Mouse (Mus musculus): ENCODE data around the gene Slc51b. TPM values are rescaled to one million over a fixed set of nuclear protein-coding genes. Genes with fewer than 3 reads are reported as not detected.

Slc51b gene
- polyA plus RNA-seq, 1 experiment, result 13.6 TPM

DNA sequence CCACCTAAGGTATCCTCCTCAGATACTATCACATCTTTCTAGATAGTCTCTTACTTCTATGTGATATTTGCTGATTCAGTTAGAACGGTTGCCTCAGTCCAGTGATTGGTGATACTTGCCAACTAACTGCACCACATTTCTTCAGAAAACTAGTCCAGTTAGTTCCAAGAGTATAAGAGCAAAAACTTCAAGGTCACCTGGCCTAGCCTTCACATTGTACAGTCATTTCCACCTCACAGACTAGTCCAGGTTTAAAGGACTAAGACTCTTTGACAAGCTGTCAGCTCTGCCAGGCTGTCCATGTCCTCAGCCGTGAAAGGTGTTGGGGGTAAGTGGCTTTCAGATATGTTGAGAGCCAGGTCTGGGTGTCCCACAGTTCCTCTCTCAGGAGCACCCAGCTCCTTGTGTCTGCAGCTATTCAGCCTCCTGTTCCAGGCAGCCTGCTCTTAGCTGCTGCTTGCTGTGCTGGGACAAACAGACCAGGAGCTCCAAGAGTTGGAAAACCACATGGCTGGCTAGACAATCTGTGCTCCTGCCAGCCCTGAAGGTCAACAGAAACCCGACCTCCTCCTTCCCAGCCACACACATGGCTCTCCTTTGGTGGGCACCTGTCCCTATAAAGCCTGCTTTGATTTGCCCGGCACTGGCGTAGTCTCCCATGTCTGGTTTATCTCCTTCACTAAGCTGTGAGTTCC is 48.1 kb downstream of the Slc51b start:
- Histone ChIP-seq H3K36me3 (ENCODE audit: control insufficient read depth, insufficient read depth, low read length) (no peaks in the 10 kb centered on the region), H3K27me3 (ENCODE audit: control insufficient read depth, insufficient read depth, low read length) (no peaks in the 10 kb centered on the region), H3K27ac (ENCODE audit: insufficient read depth, low read depth, low read length) (no peak overlapping the region), H3K4me3 (ENCODE audit: low read depth, low read length) (no peak overlapping the region), H3K4me1 (ENCODE audit: control insufficient read depth, insufficient read depth, insufficient read length, low read length) (no peaks in the 10 kb centered on the region)
- WGBS, result 88% methylated on average over 5 of the region's 5 CpGs
- TF ChIP-seq CTCF (IDR thresholded peaks at IDR 0.05; ENCODE audit: extremely low read depth, insufficient read length, insufficient replicate concordance, low read depth, low read length) (no peak), POLR2A (IDR thresholded peaks at IDR 0.05; ENCODE audit: low read depth, low read length) (no peak)

DNA sequence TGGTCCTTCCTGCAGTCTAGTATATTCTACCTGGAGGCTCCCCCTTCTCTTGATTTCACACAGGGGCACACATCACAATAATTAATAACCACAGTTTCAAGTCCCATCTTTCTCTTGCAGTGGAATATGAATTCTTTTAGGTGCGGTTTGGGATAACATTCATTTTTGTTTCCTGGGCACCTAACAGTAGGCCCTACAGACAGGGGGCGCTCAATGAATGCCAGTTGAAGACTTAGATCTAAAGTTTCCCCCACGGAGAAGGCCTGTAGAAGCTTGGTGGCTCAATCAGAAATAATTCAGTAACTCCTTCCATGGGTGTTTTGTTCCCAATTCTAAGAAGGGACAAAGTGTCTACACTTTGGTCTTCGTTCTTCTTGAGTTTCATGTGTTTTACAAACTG is 50.3 kb downstream of the Slc51b start:
- no peak overlapping the region for H3K4me3 ChIP-seq (ENCODE audit: low read depth, low read length)
- 61% methylated on average over 4 of the region's 4 CpGs for WGBS
- peaks cover 2% of the 10 kb centered on the region; the same call in 1 of the 2 replicates for H3K36me3 ChIP-seq (ENCODE audit: control insufficient read depth, insufficient read depth, low read length)
- H3K27me3 ChIP-seq (ENCODE audit: control insufficient read depth, insufficient read depth, low read length), result no peaks in the 10 kb centered on the region
- no peak overlapping the region for H3K27ac ChIP-seq (ENCODE audit: insufficient read depth, low read depth, low read length)
- TF ChIP-seq CTCF (IDR thresholded peaks at IDR 0.05; ENCODE audit: extremely low read depth, insufficient read length, insufficient replicate concordance, low read depth, low read length) (no peak), POLR2A (IDR thresholded peaks at IDR 0.05; ENCODE audit: low read depth, low read length) (no peak)
- no peaks in the 10 kb centered on the region for H3K4me1 ChIP-seq (ENCODE audit: control insufficient read depth, insufficient read depth, insufficient read length, low read length)

DNA sequence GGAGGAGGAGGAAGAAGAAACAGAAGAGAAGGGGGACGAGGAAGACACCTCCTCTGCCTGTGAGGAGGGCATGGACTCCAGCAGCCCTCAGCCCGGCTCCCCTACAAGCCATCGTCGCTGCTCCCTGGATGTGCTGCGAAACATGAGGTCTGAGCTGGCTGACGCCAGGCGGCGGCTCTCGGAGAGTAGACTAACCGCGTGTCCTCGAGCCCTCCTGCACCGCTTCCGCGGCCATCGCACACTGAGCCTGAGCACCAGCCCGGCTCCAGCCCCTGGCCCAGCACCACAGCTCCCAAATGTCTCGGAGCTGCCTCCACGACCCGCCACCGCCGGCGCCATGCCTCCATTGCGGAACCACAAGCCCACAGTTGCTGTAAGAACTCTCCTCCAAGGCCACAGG is 51.0 kb downstream of the Slc51b start:
- 91% methylated on average over 24 of the region's 24 CpGs for WGBS
- Histone ChIP-seq H3K4me1 (ENCODE audit: control insufficient read depth, insufficient read depth, insufficient read length, low read length) (no peaks in the 10 kb centered on the region), H3K27me3 (ENCODE audit: control insufficient read depth, insufficient read depth, low read length) (no peaks in the 10 kb centered on the region), H3K36me3 (ENCODE audit: control insufficient read depth, insufficient read depth, low read length) (peaks cover 2% of the 10 kb centered on the region; the same call in 1 of the 2 replicates), H3K4me3 (ENCODE audit: low read depth, low read length) (no peak overlapping the region), H3K27ac (ENCODE audit: insufficient read depth, low read depth, low read length) (no peak overlapping the region)
- TF ChIP-seq POLR2A (IDR thresholded peaks at IDR 0.05; ENCODE audit: low read depth, low read length) (no peak), CTCF (IDR thresholded peaks at IDR 0.05; ENCODE audit: extremely low read depth, insufficient read length, insufficient replicate concordance, low read depth, low read length) (no peak)

DNA sequence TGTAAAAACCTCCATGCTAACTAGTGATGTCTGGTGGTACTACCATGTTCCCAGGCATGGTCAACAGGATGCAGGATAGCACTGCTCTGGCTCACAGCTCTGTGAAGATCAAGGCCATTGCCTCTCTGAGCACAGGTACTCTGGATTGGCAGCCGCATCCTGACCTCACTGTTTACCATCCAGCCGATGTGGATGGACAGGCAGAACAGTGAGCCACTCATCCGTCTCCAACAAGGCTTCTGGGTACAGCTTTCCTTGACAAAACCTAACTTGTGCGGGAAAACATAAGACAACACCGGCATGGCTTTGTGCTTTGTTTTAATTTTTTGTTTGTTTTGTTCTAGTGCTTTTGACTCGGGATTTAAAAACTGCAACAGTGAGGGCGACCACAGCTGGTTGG is 57.0 kb downstream of the Slc51b start:
- TF ChIP-seq CTCF (IDR thresholded peaks at IDR 0.05; ENCODE audit: extremely low read depth, insufficient read length, insufficient replicate concordance, low read depth, low read length) (no peak), POLR2A (IDR thresholded peaks at IDR 0.05; ENCODE audit: low read depth, low read length) (no peak)
- Histone ChIP-seq H3K36me3 (ENCODE audit: control insufficient read depth, insufficient read depth, low read length) (peaks cover 2% of the 10 kb centered on the region; the same call in 1 of the 2 replicates), H3K27me3 (ENCODE audit: control insufficient read depth, insufficient read depth, low read length) (no peaks in the 10 kb centered on the region), H3K4me3 (ENCODE audit: low read depth, low read length) (no peak overlapping the region), H3K27ac (ENCODE audit: insufficient read depth, low read depth, low read length) (no peak overlapping the region), H3K4me1 (ENCODE audit: control insufficient read depth, insufficient read depth, insufficient read length, low read length) (no peaks in the 10 kb centered on the region)
- WGBS, result 87% methylated on average over 7 of the region's 7 CpGs

DNA sequence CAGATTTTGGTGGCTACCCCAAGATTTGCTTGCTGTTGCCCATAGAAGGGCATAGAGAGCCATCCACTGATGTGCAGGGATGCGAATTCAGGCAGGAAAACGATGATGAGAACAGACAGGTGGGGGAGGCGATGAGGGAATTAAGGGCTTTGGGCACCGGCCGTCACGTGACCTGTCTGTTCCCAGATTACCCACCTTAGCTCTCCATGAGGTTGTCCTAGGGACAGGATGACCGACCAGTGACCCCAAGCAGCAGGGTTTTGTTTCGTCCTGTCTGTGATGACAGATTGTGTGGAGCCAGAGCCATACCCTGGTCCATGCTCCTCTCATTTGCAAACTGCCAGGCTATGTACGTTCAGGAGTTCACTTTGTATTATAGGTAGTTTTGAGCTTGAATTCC is 59.1 kb downstream of the Slc51b start:
- H3K27me3 ChIP-seq (ENCODE audit: control insufficient read depth, insufficient read depth, low read length), result no peaks in the 10 kb centered on the region
- 83% methylated on average over 9 of the region's 9 CpGs for WGBS
- TF ChIP-seq CTCF (IDR thresholded peaks at IDR 0.05; ENCODE audit: extremely low read depth, insufficient read length, insufficient replicate concordance, low read depth, low read length) (no peak), POLR2A (IDR thresholded peaks at IDR 0.05; ENCODE audit: low read depth, low read length) (no peak)
- peaks cover 14% of the 10 kb centered on the region for H3K36me3 ChIP-seq (ENCODE audit: control insufficient read depth, insufficient read depth, low read length)
- no peak overlapping the region for H3K4me3 ChIP-seq (ENCODE audit: low read depth, low read length)
- H3K27ac ChIP-seq (ENCODE audit: insufficient read depth, low read depth, low read length), result no peak overlapping the region
- no peaks in the 10 kb centered on the region for H3K4me1 ChIP-seq (ENCODE audit: control insufficient read depth, insufficient read depth, insufficient read length, low read length)

Other genes starting within 250 kb of the Slc51b start
- gene Parp16, start 227.6 kb downstream of the Slc51b start, polyA plus RNA-seq (2012; rRNA removed), result 10.0 and 16.3 TPM in 2 replicates
- gene Cilp, start 157.8 kb downstream of the Slc51b start, polyA plus RNA-seq (2012; rRNA removed), result 1.4 and 1.7 TPM in 2 replicates
- gene Clpx, start 128.7 kb downstream of the Slc51b start, polyA plus RNA-seq (2012; rRNA removed), result 5.8 and 7.5 TPM in 2 replicates
- gene Pdcd7, start 76.9 kb downstream of the Slc51b start, polyA plus RNA-seq (2012; rRNA removed), result 9.2 and 12.9 TPM in 2 replicates
- gene Ubap1l, start 61.9 kb downstream of the Slc51b start, polyA plus RNA-seq (2012; rRNA removed), result 0.43 and 0.51 TPM in 2 replicates
- gene Kbtbd13, start 31.3 kb downstream of the Slc51b start, polyA plus RNA-seq (2012; rRNA removed), result 0.20 and 0.57 TPM in 2 replicates
- 1.4 and 2.3 TPM in 2 replicates for gene Rasl12, start 24.4 kb downstream of the Slc51b start, polyA plus RNA-seq (2012; rRNA removed)
- gene Mtfmt, start 12.8 kb upstream of the Slc51b start, polyA plus RNA-seq (2012; rRNA removed), result 2.6 and 5.8 TPM in 2 replicates
- gene Spg21, start 38.0 kb upstream of the Slc51b start, polyA plus RNA-seq (2012; rRNA removed), result 4.5 and 9.7 TPM in 2 replicates
- not detected in 2 replicates for gene Ankdd1a, start 97.2 kb upstream of the Slc51b start, polyA plus RNA-seq (2012; rRNA removed)
- 6.3 and 9.7 TPM in 2 replicates for gene Plekho2, start 157.1 kb upstream of the Slc51b start, polyA plus RNA-seq (2012; rRNA removed)
- 3.8 and 5.0 TPM in 2 replicates for gene Pif1, start 164.2 kb upstream of the Slc51b start, polyA plus RNA-seq (2012; rRNA removed)
- 18.4 and 22.5 TPM in 2 replicates for gene Rbpms2, start 206.7 kb upstream of the Slc51b start, polyA plus RNA-seq (2012; rRNA removed)
- 36.0 and 39.7 TPM in 2 replicates for gene Oaz2, start 245.0 kb upstream of the Slc51b start, polyA plus RNA-seq (2012; rRNA removed)